Mouse (Mus musculus): Measurements from ENCODE around the gene Dlg1. TPM values are rescaled to one million over a fixed set of nuclear protein-coding genes. Genes with fewer than 3 reads are reported as not detected.

Gene Dlg1
- polyA plus RNA-seq, 1 experiment: 23.2 TPM

DNA sequence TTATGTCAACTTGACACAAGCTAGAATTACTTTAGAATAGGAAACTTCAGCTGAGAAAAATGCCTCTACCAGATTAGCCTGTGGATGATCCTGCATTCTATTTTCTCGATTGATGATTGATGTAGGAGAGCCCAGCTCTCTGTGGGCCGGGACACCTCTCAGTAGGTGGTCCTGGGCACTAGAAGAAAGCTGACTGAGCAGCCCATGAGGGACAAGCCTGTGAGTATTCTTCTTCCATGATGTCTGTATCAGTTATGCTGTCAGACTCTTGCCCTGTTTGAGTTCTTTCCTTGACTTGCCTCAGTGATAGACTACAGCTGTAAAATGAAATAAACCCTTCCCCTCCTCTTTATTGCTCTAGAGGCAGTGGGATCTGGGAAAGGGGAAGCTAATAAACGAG, 74.5 kb downstream of the Dlg1 start:
- peaks cover 54% of the 10 kb centered on the region for H3K79me3 ChIP-seq (ENCODE audit: low read depth)
- peaks cover 62% of the 10 kb centered on the region for H3K79me2 ChIP-seq (ENCODE audit: control insufficient read depth, insufficient read depth)
- no peaks in the 10 kb centered on the region for H3K36me3 ChIP-seq (ENCODE audit: control insufficient read depth, insufficient read depth)
- H3K4me3 ChIP-seq (ENCODE audit: insufficient read depth, poor library complexity, severe bottlenecking): no peak overlapping the region
- H3K27me3 ChIP-seq (ENCODE audit: control insufficient read depth, insufficient read depth, insufficient read length): no peaks in the 10 kb centered on the region
- H3ac ChIP-seq (ENCODE audit: control insufficient read depth, insufficient read length, low read depth): no peak overlapping the region
- no peak for TF ChIP-seq CEBPB (IDR thresholded peaks at IDR 0.05; ENCODE audit: low read depth)
- no peak for TF ChIP-seq MYOG (IDR thresholded peaks at IDR 0.05; ENCODE audit: control insufficient read depth, extremely low read depth, insufficient read length)
- TF ChIP-seq MYOD1 (IDR thresholded peaks at IDR 0.05; ENCODE audit: control insufficient read depth, insufficient read length, low read depth): no peak

DNA sequence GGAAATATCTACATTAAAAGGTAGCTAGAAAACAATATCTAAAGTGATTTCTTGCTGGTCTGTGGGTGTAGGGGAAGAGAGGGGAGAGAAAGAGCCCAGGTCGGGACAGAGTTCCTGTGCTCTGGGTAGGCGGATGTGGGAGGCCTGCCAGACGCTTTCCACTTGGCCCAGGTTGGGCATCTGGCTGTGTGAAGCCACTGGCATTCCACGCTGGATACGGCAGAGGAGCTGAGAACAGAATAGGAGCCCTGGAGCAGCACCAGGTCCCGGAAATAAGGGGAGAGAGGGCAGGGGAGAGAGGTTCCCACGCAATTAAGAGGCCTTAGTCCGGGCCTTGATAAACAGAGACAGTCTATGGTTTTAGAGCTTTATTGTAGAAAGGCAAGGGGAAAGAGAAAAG, 77.0 kb downstream of the Dlg1 start:
- H3K79me2 ChIP-seq (ENCODE audit: control insufficient read depth, insufficient read depth): peaks cover 54% of the 10 kb centered on the region
- H3K4me3 ChIP-seq (ENCODE audit: insufficient read depth, poor library complexity, severe bottlenecking): no peak overlapping the region
- TF ChIP-seq MYOD1 (IDR thresholded peaks at IDR 0.05; ENCODE audit: control insufficient read depth, insufficient read length, low read depth) (no peak), CEBPB (IDR thresholded peaks at IDR 0.05; ENCODE audit: low read depth) (no peak), CTCF (IDR thresholded peaks at IDR 0.05; ENCODE audit: control insufficient read depth, insufficient read depth, insufficient read length) (no peak), USF1 (IDR thresholded peaks at IDR 0.05; ENCODE audit: low read depth) (no peak), FOSL1 (IDR thresholded peaks at IDR 0.05; ENCODE audit: insufficient read depth, low read length, poor library complexity, severe bottlenecking) (no peak), MAX (IDR thresholded peaks at IDR 0.05) (no peak), MYOG (IDR thresholded peaks at IDR 0.05; ENCODE audit: control insufficient read depth, extremely low read depth, insufficient read length) (no peak)
- H3K36me3 ChIP-seq (ENCODE audit: control insufficient read depth, insufficient read depth): peaks cover 4% of the 10 kb centered on the region
- H3K79me3 ChIP-seq (ENCODE audit: low read depth): peaks cover 44% of the 10 kb centered on the region
- H3K27me3 ChIP-seq (ENCODE audit: control insufficient read depth, insufficient read depth, insufficient read length): no peaks in the 10 kb centered on the region
- H3ac ChIP-seq (ENCODE audit: control insufficient read depth, insufficient read length, low read depth): no peak overlapping the region

GRCm38 (mm10) chr16:31740704-31741103, 77.5 kb downstream of the Dlg1 start:
- Histone ChIP-seq H3K79me3 (ENCODE audit: low read depth) (peaks cover 42% of the 10 kb centered on the region), H3ac (ENCODE audit: control insufficient read depth, insufficient read length, low read depth) (no peak overlapping the region), H3K36me3 (ENCODE audit: control insufficient read depth, insufficient read depth) (peaks cover 4% of the 10 kb centered on the region), H3K27me3 (ENCODE audit: control insufficient read depth, insufficient read depth, insufficient read length) (no peaks in the 10 kb centered on the region), H3K79me2 (ENCODE audit: control insufficient read depth, insufficient read depth) (peaks cover 54% of the 10 kb centered on the region), H3K4me3 (ENCODE audit: insufficient read depth, poor library complexity, severe bottlenecking) (no peak overlapping the region)
- TF ChIP-seq USF1 (IDR thresholded peaks at IDR 0.05; ENCODE audit: low read depth) (no peak), MYOG (IDR thresholded peaks at IDR 0.05; ENCODE audit: control insufficient read depth, extremely low read depth, insufficient read length) (no peak), FOSL1 (IDR thresholded peaks at IDR 0.05; ENCODE audit: insufficient read depth, low read length, poor library complexity, severe bottlenecking) (no peak), MYOD1 (IDR thresholded peaks at IDR 0.05; ENCODE audit: control insufficient read depth, insufficient read length, low read depth) (no peak), MAX (IDR thresholded peaks at IDR 0.05) (no peak)

GRCm38 (mm10) chr16:31750526-31750925, 87.3 kb downstream of the Dlg1 start:
- no peak for TF ChIP-seq CEBPB (IDR thresholded peaks at IDR 0.05; ENCODE audit: low read depth)
- TF ChIP-seq MAX (IDR thresholded peaks at IDR 0.05): no peak
- TF ChIP-seq MYOD1 (IDR thresholded peaks at IDR 0.05; ENCODE audit: control insufficient read depth, insufficient read length, low read depth): no peak
- TF ChIP-seq MYOG (IDR thresholded peaks at IDR 0.05; ENCODE audit: control insufficient read depth, extremely low read depth, insufficient read length): no peak
- no peak for TF ChIP-seq USF1 (IDR thresholded peaks at IDR 0.05; ENCODE audit: low read depth)
- no peak for TF ChIP-seq CTCF (IDR thresholded peaks at IDR 0.05; ENCODE audit: control insufficient read depth, insufficient read depth, insufficient read length)
- TF ChIP-seq FOSL1 (IDR thresholded peaks at IDR 0.05; ENCODE audit: insufficient read depth, low read length, poor library complexity, severe bottlenecking): no peak
- H3K79me3 ChIP-seq (ENCODE audit: low read depth): peaks cover 46% of the 10 kb centered on the region
- H3K4me3 ChIP-seq (ENCODE audit: insufficient read depth, poor library complexity, severe bottlenecking): no peak overlapping the region
- no peaks in the 10 kb centered on the region for H3K27me3 ChIP-seq (ENCODE audit: control insufficient read depth, insufficient read depth, insufficient read length)
- H3K79me2 ChIP-seq (ENCODE audit: control insufficient read depth, insufficient read depth): peaks cover 85% of the 10 kb centered on the region
- no peak overlapping the region for H3ac ChIP-seq (ENCODE audit: control insufficient read depth, insufficient read length, low read depth)
- H3K36me3 ChIP-seq (ENCODE audit: control insufficient read depth, insufficient read depth): no peaks in the 10 kb centered on the region

DNA sequence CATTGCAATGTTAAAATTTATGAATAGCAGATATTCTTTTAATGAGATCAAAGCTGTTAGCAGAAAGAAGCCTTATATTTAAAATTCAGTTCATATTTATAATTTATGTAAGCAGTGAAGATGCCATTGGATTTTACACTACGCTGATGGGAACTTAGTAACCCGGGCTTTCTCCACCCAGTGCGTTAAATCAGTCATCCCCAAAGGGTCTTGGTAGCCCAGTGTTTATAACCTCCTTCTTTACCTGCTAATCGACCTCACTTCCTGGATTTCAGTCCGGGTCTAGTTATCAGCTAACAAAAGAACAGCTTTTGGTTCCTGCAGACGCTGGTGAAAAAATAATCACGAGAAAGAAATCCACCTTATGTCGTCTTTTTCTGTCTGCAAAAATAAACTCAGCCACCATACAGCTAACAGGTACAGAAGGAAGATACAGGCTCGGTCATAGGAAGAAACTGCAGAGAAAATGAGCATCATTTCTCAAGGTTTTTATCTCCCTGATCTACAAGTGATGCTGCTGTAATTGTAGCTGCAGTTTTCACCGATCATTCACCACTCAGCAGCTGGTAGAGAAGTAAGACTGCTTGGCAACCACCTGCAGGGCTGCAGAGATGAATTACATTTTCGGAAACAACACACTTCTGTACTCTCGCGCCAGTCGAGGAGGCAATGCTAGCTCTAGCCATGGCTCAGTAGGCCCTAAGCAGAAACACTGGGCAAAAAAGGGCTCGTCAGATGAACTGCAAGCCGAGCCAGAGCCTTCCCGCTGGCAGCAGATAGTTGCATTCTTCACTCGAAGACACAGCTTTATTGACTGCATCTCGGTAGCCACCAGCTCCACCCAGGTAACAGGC, 91.2 kb downstream of the Dlg1 start:
- no peak for TF ChIP-seq MYOD1 (IDR thresholded peaks at IDR 0.05; ENCODE audit: control insufficient read depth, insufficient read length, low read depth)
- no peak for TF ChIP-seq USF1 (IDR thresholded peaks at IDR 0.05; ENCODE audit: low read depth)
- TF ChIP-seq FOSL1 (IDR thresholded peaks at IDR 0.05; ENCODE audit: insufficient read depth, low read length, poor library complexity, severe bottlenecking): no peak
- no peak for TF ChIP-seq CTCF (IDR thresholded peaks at IDR 0.05; ENCODE audit: control insufficient read depth, insufficient read depth, insufficient read length)
- TF ChIP-seq MAX (IDR thresholded peaks at IDR 0.05): no peak
- TF ChIP-seq MYOG (IDR thresholded peaks at IDR 0.05; ENCODE audit: control insufficient read depth, extremely low read depth, insufficient read length): no peak
- no peak for TF ChIP-seq CEBPB (IDR thresholded peaks at IDR 0.05; ENCODE audit: low read depth)
- Histone ChIP-seq H3K36me3 (ENCODE audit: control insufficient read depth, insufficient read depth) (no peaks in the 10 kb centered on the region), H3K27me3 (ENCODE audit: control insufficient read depth, insufficient read depth, insufficient read length) (no peaks in the 10 kb centered on the region), H3K79me2 (ENCODE audit: control insufficient read depth, insufficient read depth) (peaks cover 78% of the 10 kb centered on the region), H3K79me3 (ENCODE audit: low read depth) (peaks cover 28% of the 10 kb centered on the region), H3K4me3 (ENCODE audit: insufficient read depth, poor library complexity, severe bottlenecking) (no peak overlapping the region), H3ac (ENCODE audit: control insufficient read depth, insufficient read length, low read depth) (no peak overlapping the region)

All from C2C12 (cell line).